Mouse (Mus musculus) embryonic fibroblast, embryonic 13.5 days (primary cell): ENCODE measurements around the gene Fam117a. TPM values are rescaled to one million over a fixed set of nuclear protein-coding genes. Genes with fewer than 3 reads are reported as not detected.

Experiments
- H3K27ac ChIP-seq: 2 replicates; pipeline ENCODE4 v1.5.1; 2012; ENCODE audit warnings: low read length, control low read depth, inconsistent platforms; ENCODE audit not compliant: insufficient read depth
- H3K4me1 ChIP-seq: 2 replicates; pipeline ENCODE4 v1.6.1; 2011; ENCODE audit warnings: low read length; ENCODE audit not compliant: control insufficient read depth, insufficient read depth
- H3K4me3 ChIP-seq: 2 replicates; pipeline ENCODE4 v1.5.1; 2011; ENCODE audit warnings: mild to moderate bottlenecking, control low read depth, low read length; ENCODE audit not compliant: insufficient read depth
- CTCF ChIP-seq: IDR thresholded peaks from 2 replicates; pipeline ENCODE4 v1.5.1; 2011; ENCODE audit warnings: mild to moderate bottlenecking, control low read depth, low read length, moderate library complexity, borderline replicate concordance; ENCODE audit not compliant: insufficient read depth
- POLR2A ChIP-seq: IDR thresholded peaks from 2 replicates; pipeline ENCODE4 v1.6.1; 2011; ENCODE audit warnings: low read depth, mild to moderate bottlenecking, control low read depth, low read length, moderate library complexity
- polyA plus RNA-seq: library from polyadenylated mRNA; stranded (reverse); fragments of >200 nt; gene quantifications from 2 replicates; pipeline ENCODE4 v1.2.4, GENCODE M21; 2011; ENCODE audit warnings: low read depth; ENCODE audit not compliant: missing spikeins, insufficient read length

Fam117a gene
- polyA plus RNA-seq: 7.0 and 8.4 TPM in 2 replicates

DNA sequence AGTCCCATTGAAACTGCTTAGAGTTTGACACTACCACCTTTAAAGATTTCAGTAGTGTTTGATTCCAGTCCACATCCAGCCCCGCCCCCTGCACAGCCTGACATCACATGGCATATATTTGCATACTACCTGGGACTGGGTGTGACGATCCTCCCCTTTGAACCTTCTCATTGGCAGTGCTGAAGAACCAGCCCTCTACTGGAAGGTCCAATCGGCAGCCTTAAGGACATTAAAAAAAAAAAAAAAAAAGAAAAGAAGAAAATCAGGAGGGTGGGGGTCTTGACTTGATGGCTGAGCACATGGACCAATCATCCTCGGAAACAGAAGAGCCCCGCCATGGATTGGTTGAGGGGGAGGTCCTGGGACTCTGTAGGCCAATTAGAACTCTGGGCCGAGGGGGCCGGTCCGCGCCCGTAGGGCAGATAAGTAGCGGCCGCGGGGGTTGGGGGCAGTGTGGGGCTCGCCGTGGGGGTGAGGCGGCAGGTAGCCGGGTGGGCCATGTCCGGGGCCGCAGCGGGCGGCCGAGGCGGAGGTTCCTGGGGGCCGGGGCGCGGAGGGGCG, at the start of gene Fam117a:
Gene Fam117a, plus strand, starts transcription at position 451 of the 561 bp plus-strand sequence.
- no peak for TF ChIP-seq CTCF
- TF ChIP-seq POLR2A: peak; percentile 69
- Histone ChIP-seq H3K4me3 (peak within 1 kb of the TSS; percentile 78), H3K27ac (no peak within 1 kb of the TSS), H3K4me1 (peaks cover 4% of the 10 kb centered on the region; the same call in 1 of the 2 replicates)

DNA sequence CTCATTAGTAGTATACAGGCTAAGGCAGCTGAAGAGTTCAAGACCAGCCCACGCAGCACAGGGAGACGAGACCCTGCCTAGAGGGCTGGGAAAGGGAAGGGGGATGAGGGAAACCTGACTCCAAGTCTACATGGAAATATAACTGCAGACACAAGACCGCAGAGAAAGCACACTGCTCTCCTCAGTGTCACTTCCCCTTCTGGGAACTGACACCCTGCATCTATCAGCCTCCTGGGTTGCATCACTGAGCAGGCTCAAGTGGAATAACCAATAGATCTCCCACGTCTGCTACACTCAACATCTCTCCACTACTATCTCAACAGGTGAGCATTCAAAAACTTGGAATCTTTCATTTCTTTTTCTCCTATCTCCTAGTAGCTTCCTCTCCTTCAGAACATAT, 44.8 kb upstream of the Fam117a start:
- Histone ChIP-seq H3K27ac (no peak overlapping the region), H3K4me3 (no peak overlapping the region), H3K4me1 (no peaks in the 10 kb centered on the region)
- no peak for TF ChIP-seq CTCF
- TF ChIP-seq POLR2A: no peak

DNA sequence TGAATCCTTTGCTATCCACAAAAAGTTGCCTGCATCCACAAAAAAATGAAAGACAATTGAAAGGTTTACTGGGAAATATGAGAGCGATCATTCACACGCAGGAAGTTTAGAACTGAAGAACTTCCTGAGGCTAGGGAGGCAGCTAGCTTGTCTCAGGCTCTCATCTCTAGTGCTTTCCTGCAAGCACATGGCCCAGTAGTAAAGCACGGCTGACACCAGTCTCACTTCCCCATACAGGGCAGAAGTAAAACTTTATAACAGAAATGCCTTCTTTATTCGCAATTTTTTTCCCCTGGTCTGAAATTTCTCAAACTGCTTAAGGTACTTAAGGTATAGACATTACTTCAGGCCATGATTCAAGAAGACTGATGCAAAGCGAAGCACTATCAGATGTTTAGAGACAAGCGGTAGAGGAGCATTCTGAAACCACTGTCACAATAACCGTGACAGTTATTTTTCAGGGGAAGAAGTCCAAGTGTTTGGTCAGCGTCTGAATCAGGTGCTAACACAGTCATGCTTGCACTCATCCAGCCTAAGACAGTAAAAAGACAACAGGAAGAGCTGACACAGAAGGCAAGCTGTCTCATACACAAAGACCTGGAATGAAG, 43.7 kb upstream of the Fam117a start:
- TF ChIP-seq CTCF (no peak), POLR2A (no peak)
- Histone ChIP-seq H3K4me3 (no peak overlapping the region), H3K27ac (no peak overlapping the region), H3K4me1 (no peaks in the 10 kb centered on the region)

DNA sequence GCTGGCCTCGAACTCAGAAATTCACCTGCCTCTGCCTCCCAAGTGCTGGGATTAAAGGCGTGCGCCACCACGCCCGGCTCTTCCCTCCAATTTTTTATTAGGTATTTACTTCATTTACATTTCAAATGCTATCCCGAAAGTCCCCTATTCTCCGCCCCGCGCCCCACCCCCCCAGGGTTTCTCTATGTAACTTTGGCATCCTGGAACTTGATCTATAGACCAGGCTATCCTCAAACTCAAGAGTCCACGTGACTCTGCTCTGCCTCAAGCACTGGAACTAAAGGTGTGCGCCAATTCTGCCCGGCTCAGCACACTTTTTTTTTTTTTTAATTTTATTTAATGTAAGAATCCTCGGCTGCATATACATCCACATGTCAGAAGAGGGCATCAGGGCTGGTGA, 41.1 kb upstream of the Fam117a start:
- no peak for TF ChIP-seq POLR2A
- no peak for TF ChIP-seq CTCF
- no peak overlapping the region for H3K4me3 ChIP-seq

DNA sequence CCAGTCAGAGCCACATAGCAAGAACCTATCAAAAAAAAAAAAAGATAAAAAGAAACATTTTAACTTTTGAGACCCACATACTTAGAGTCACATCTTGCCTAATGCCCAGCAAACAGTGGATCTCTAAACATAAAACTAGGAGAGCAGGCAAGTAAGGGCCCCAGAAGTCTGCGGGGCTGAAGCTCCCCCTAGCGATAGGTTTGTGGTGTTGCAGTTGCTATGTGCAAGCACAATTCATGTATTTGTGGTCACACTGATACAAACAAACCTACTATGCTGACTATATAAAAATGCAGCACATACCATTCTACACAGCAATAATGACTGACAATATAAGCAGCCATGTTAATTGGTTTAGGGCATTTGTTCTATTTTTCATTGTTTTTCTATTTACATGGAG, 38.7 kb upstream of the Fam117a start:
- Histone ChIP-seq H3K4me3 (no peak overlapping the region), H3K27ac (no peak overlapping the region), H3K4me1 (peaks cover 2% of the 10 kb centered on the region; the same call in 1 of the 2 replicates)
- TF ChIP-seq CTCF: peak; percentile 63; the same call in 1 of the 2 replicates
- no peak for TF ChIP-seq POLR2A

More for the DNA sequence above, 41.1 kb upstream of the Fam117a start:
- Histone ChIP-seq H3K4me1 (peaks cover 2% of the 10 kb centered on the region; the same call in 1 of the 2 replicates), H3K27ac (no peak overlapping the region)

DNA sequence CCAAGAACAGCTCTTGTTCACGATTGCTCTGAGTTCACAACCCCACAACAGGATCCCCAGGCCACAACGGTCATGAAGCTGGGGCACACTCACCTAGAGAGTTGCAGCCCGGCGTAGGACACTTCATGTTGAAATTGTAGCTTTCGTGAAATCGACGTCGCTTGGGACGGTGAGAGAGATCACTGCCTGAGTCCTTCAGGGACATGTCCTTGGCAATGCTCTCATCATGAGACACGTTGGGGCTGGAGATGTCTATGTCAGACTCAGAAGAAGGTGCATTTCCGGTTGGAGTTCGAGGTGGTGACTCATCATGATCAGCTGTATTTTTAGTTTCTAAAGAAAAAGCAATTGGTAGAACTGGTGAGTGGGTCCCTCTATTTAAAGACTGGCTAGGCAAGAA, 36.9 kb upstream of the Fam117a start:
- no peak overlapping the region for H3K4me3 ChIP-seq
- TF ChIP-seq POLR2A (no peak), CTCF (no peak)
- peaks cover 2% of the 10 kb centered on the region; the same call in 1 of the 2 replicates for H3K4me1 ChIP-seq
- no peak overlapping the region for H3K27ac ChIP-seq

DNA sequence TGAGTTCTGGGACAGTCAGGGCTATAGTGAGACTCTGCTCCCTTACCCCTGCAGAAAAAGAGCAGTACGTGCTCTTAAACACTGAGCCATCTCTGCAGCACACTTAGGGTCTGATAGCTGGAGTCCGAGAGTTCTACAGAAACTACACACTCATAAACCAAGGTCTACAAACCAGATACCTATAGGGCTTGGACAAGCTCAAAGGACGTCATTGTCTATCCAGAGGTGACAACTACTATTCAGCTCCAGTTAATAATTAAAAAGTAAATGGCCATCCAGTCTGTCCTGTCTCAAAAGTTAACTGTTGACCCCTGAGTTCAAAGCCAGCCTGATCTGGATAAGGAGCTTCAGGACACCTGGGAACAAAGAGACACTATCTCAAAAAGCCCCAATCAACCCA, 35.0 kb upstream of the Fam117a start:
- TF ChIP-seq CTCF (no peak), POLR2A (no peak)
- Histone ChIP-seq H3K4me3 (no peak overlapping the region), H3K27ac (no peak overlapping the region), H3K4me1 (peaks cover 2% of the 10 kb centered on the region; the same call in 1 of the 2 replicates)

DNA sequence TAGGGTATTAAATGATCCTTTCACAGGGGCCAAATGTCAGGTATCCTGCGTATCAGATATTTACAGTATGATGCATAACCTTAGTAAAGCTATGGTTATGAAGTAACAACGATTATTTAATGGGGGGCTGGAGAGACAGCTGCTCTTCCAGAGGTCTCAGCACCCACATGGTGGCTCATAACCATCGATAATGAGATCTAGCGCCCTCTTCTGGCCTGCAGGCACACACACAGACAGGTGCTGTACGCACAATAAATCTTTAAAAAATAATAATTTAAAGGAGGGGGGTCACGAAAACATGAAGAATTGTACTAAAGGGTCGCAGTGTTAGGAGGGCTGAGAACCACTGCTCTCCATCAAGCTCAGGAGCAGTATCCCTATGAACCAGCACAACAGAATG, 31.2 kb upstream of the Fam117a start:
- TF ChIP-seq POLR2A (no peak), CTCF (no peak)
- no peak overlapping the region for H3K27ac ChIP-seq

DNA sequence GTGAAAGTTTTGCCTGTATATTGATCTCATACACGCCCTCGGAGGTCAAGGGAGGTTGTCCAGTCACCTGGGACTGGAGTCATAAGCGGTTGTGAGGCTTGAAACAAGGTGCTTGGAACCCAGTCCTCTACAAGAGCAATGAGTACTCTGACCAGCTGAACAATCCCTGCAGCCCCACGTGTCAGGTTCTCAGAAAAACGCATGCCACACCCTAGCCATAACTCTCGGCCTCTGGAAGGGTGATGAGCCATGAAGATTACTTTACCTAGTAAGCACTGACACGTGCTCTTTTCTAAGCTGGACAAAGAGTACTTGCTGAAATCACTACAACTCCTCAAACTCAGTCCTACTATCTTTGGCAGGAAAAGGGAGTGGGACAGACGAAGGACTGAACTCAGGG, 29.3 kb upstream of the Fam117a start:
- Histone ChIP-seq H3K4me3 (no peak overlapping the region), H3K4me1 (peaks cover 4% of the 10 kb centered on the region; the same call in 1 of the 2 replicates), H3K27ac (no peak overlapping the region)
- TF ChIP-seq POLR2A (no peak), CTCF (no peak)

More for the DNA sequence above, 31.2 kb upstream of the Fam117a start:
- Histone ChIP-seq H3K4me3 (no peak overlapping the region), H3K4me1 (no peaks in the 10 kb centered on the region)

DNA sequence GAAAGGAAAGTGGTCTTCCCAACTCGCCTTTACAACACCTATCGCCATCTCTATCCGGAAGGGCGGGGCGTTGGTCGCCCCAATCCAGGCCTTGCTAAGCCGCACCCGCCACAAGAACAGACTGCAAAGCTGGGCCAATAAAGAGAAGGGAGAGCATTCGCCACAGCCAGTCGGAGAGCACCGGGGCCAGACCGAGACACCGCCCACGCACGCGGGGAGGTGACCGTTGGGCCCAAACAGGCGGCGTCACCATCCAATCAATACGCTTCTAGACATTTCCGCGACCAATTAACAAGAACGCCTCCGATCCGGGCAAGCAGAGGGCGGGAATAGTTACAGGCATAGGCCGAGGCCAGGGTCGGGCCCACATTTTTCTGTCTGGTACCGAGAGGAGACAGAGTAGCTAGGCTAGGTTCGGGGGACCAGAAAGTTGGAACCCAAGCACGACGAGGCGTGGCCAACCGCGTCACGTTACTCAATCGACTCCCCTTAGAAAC, 27.3 kb upstream of the Fam117a start:
- H3K4me3 ChIP-seq: peak overlapping the region; percentile 91
- peak overlapping the region; percentile 91 for H3K27ac ChIP-seq
- TF ChIP-seq CTCF (no peak), POLR2A (peak; percentile 89)
- peaks cover 4% of the 10 kb centered on the region; the same call in 1 of the 2 replicates for H3K4me1 ChIP-seq
